Mouse (Mus musculus): ENCODE results near the gene Gabrd. TPM values are rescaled to one million over a fixed set of nuclear protein-coding genes. Genes with fewer than 3 reads are reported as not detected.
A peak's percentile ranks its signal among the peaks of the same experiment; 100 is the strongest.

Gene Gabrd
- total RNA-seq, 1 experiment from 2014 or later, result 0.05 TPM

GRCm38 (mm10) chr4:155387166-155387565, 10.7 kb downstream of the Gabrd start:
- ATAC-seq (replicated peaks; ENCODE audit: low read depth, poor library complexity, severe bottlenecking), result no peak

- ATAC-seq (replicated peaks; ENCODE audit: low read depth, poor library complexity, severe bottlenecking), result no peak
These were observed 14.6 kb downstream of the Gabrd start for GRCm38 (mm10) chr4:155383326-155383725.

GRCm38 (mm10) chr4:155382752-155383151, 15.2 kb downstream of the Gabrd start:
- no peak for ATAC-seq (replicated peaks; ENCODE audit: low read depth, poor library complexity, severe bottlenecking)

GRCm38 (mm10) chr4:155381974-155382373, 15.9 kb downstream of the Gabrd start:
- ATAC-seq (replicated peaks; ENCODE audit: low read depth, poor library complexity, severe bottlenecking), result no peak

- no peak for ATAC-seq (replicated peaks; ENCODE audit: low read depth, poor library complexity, severe bottlenecking)
These were observed 25.8 kb downstream of the Gabrd start for GRCm38 (mm10) chr4:155371797-155372735.

GRCm38 (mm10) chr4:155370737-155371715, 26.9 kb downstream of the Gabrd start:
- ATAC-seq (replicated peaks; ENCODE audit: low read depth, poor library complexity, severe bottlenecking), result no peak

- ATAC-seq (replicated peaks; ENCODE audit: low read depth, poor library complexity, severe bottlenecking), result peak; percentile 77
These were observed 29.2 kb downstream of the Gabrd start for GRCm38 (mm10) chr4:155368684-155369083.

GRCm38 (mm10) chr4:155367739-155368138, 30.2 kb downstream of the Gabrd start:
- ATAC-seq (replicated peaks; ENCODE audit: low read depth, poor library complexity, severe bottlenecking), result no peak

GRCm38 (mm10) chr4:155366784-155367183, 31.1 kb downstream of the Gabrd start:
- ATAC-seq (replicated peaks; ENCODE audit: low read depth, poor library complexity, severe bottlenecking), result no peak

GRCm38 (mm10) chr4:155362443-155362842, 35.5 kb downstream of the Gabrd start:
- ATAC-seq (replicated peaks; ENCODE audit: low read depth, poor library complexity, severe bottlenecking), result no peak

GRCm38 (mm10) chr4:155361303-155361791, 36.6 kb downstream of the Gabrd start, which contains the start of gene Prkcz:
Gene Prkcz (minus strand): TSS chr4:155361361.
- ATAC-seq (replicated peaks; ENCODE audit: low read depth, poor library complexity, severe bottlenecking), result no peak

- ATAC-seq (replicated peaks; ENCODE audit: low read depth, poor library complexity, severe bottlenecking), result no peak
These were observed 37.1 kb downstream of the Gabrd start for GRCm38 (mm10) chr4:155360856-155361255.

GRCm38 (mm10) chr4:155359560-155360464, 38.1 kb downstream of the Gabrd start:
- ATAC-seq (replicated peaks; ENCODE audit: low read depth, poor library complexity, severe bottlenecking), result no peak

GRCm38 (mm10) chr4:155357601-155358000, 40.3 kb downstream of the Gabrd start:
- ATAC-seq (replicated peaks; ENCODE audit: low read depth, poor library complexity, severe bottlenecking), result no peak

- ATAC-seq (replicated peaks; ENCODE audit: low read depth, poor library complexity, severe bottlenecking), result no peak
These were observed 41.6 kb downstream of the Gabrd start for GRCm38 (mm10) chr4:155356354-155356753.

GRCm38 (mm10) chr4:155354546-155354945, 43.4 kb downstream of the Gabrd start:
- ATAC-seq (replicated peaks; ENCODE audit: low read depth, poor library complexity, severe bottlenecking), result no peak

- peak; percentile 76 for ATAC-seq (replicated peaks; ENCODE audit: low read depth, poor library complexity, severe bottlenecking)
These were observed 43.9 kb downstream of the Gabrd start for GRCm38 (mm10) chr4:155354035-155354434.

- ATAC-seq (replicated peaks; ENCODE audit: low read depth, poor library complexity, severe bottlenecking), result peak; percentile 78
These were observed 45.3 kb downstream of the Gabrd start for GRCm38 (mm10) chr4:155352581-155352980.

GRCm38 (mm10) chr4:155346350-155346749, 51.6 kb downstream of the Gabrd start:
- peak; percentile 94 for ATAC-seq (replicated peaks; ENCODE audit: low read depth, poor library complexity, severe bottlenecking)

Measured in common myeloid progenitor, adult 5-6 weeks (primary cell).